Mouse (Mus musculus): Measurements from ENCODE around the gene C1qtnf6. TPM values are rescaled to one million over a fixed set of nuclear protein-coding genes. Genes with fewer than 3 reads are reported as not detected.
A peak's percentile ranks its signal among the peaks of the same experiment; 100 is the strongest.

C1qtnf6 gene
- total RNA-seq, 2 experiments from 2014 or later = 7.8 to 7.9 TPM

DNA sequence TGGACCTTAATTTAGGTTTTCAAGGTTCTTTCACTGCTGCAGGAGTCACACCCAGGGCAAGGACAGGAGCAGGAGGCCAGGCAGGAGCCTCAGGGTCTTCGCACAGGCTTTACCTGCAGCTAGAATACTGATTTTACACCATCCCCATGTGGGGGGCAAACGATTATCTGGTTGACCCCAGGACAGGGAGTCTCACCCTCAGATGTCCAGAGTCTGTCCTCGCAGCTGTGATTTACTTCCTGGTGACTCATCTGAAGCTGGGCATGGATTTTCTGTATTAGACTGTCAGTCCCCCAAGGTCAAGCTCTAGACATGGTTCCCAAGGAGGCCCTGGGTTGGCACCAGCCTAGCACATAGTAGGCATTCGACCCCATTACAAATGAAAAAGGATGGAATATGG, 14.8 kb upstream of the C1qtnf6 start:
- no peak for DNase-seq

DNA sequence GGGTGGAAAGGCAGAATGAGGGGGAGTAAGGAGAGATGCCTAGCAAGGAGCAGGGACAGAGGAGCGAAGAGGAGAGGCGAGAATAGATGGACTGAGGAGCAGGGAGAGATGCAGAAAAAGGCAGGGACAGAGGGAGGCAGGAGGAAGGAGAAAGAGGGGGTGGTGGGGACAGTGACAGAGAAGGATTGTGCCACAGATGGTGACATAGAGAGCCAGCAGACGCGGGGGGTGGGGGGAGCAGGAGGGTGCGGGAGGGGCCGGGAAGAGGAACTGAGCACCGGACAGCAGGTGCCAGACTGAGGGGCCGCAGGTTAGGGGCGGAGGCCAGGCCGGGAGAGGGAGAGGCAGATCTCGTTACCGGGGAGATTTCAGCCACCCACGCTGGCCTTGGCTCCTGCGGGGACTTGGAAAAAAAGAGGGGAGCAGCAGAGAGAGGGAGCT, 13.4 kb upstream of the C1qtnf6 start, which contains the start of gene Sstr3:
Sstr3 (minus strand) TSS at position 125 of the 441 bp plus-strand sequence.
- DNase-seq = no peak

DNA sequence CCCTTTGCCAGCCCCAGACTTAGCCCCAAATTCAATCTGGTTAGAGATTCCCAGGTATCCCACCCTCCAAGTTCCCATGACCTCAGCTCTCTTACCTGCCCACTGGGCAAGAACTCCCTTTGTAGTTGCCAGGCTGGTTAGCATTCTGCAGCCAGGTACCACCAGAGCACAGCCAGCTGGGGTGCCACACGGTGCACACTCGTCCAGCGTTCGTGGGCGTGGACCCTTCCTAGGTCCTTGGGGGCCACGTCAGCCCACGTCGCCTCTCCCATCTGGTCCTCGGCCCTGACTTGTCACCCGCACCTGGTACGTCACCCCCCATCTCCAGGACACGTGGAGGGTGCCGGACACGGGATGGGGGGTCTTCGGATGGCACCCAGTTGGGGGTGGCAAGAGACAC, 12.8 kb upstream of the C1qtnf6 start:
- DNase-seq = no peak

DNA sequence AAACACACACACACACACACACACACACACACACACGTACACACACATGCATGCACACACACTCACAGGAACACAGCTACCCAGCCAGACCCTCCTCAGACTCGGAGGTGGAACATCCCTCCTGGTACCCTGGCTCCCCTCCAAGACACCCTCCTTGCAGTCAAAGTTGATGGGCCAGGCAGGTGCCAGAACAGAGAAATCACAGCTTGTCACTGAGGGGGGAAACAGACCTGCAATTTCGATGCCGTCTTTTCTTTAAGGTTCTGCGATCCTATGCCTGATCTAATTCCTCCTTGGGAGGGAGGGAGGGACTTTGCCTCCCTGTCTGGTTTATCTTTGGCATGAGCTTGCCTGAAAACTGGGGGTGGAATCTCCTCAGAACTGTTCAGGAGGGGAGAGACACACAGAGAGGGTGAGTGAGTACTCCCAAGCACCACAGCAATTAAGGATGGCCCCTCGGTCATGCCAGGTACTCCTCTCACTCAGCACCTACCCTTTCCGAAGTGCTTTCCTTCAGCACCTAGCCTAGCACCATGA, 11.6 kb upstream of the C1qtnf6 start:
- no peak for DNase-seq

DNA sequence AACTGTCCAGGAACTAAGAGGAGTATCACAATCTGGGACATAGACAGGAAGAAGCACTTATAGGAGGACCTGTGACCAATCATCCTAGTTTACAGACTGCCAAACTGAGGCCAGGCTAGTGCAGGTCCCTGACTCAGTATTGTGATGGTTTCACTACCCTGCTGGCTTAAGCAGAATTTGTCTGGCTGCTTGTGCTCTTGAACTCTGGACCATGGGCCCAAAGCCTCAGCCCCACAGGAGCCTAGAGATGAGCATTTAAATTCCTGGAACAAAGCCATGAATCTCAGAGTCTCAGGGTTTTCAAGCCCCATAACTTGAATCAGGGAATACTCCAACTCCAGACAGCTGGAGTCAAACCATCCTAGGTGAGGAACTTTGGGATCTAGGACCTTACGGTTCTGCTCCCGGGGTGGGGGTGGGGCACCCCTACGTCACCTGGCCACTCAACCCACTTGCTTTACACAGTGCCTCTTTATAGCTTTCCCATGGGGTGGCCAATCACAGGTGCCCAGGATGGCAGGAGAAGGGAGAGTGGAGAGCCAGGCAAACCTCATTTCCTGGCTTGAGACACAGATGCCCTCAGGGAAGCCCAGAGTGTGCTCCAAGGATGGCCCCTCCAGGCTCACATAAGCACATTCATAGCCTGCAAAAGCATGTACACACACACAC, 11.0 kb upstream of the C1qtnf6 start:
- DNase-seq = no peak

DNA sequence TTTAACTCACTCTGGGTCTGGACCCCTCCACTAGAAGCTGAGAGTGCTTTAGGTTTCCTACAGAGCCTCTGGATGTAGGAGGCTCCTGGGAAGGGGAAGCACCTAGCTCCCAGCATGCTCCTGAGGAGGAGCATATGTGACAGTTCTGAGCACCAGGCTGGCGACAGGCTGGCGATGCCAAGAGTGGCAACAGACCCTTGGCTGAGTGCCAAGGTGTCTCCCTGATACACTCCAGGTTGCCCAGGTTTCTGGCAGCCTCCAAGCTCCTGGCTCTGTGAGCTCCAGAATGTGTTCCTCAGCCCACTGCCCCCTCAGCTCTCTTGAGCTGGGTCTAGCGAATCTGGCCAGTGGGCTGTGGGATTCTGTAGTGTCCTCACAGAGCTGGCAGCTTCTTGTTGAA, 10.4 kb upstream of the C1qtnf6 start:
- DNase-seq = peak; percentile 31 to 48

DNA sequence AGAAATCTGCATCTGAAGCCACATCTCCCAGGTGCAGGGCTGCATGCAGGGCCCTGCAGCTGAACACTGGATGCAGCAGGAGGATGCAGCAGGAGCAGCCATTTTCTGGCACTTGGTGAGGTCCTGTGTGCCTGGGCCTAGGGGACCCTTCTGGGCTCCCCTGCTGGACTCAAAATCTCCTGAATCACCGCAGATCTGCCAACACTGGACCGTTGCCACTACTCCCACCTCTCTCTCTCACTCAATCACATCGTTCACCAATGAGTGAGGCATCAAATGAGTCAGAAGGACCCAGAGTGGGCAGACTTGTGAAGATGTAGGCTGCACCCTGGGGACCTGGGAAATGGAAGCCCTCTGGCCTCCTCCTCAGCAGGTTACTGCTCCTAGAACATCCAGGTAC, 9.8 kb upstream of the C1qtnf6 start:
- no peak for DNase-seq

DNA sequence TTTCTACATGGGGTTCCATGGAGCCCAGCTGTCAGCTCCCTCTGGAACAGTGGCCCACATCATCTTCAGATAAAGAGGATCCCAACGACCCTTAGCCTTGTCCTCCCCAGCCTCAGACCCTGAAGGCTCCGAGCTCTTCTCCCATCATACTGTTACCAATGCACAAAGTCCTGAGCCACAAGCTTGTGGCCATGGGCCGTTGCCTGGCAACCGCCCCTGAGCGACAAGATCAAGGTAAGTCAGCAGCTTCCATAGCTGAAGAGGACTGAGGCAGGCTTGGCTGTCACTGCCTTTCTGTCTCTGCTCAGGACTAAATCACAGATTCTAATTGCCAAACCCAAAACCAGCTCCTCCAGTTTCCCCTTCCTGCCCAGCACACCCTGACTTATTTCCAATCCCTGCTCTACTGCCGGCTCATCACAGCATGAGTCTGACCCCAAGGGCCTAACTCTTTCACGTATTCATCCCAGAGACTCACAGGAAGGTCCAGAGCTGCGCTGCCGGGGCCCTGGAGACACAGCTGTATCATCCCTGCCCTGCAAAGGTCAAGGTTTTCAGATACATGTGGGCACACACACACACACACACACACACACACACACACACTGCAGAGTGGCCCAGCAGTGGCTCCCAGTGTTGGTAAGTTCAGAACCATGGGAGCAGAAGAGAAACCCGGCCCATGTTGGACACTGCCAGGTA, 4.7 kb upstream of the C1qtnf6 start:
- no peak for DNase-seq

DNA sequence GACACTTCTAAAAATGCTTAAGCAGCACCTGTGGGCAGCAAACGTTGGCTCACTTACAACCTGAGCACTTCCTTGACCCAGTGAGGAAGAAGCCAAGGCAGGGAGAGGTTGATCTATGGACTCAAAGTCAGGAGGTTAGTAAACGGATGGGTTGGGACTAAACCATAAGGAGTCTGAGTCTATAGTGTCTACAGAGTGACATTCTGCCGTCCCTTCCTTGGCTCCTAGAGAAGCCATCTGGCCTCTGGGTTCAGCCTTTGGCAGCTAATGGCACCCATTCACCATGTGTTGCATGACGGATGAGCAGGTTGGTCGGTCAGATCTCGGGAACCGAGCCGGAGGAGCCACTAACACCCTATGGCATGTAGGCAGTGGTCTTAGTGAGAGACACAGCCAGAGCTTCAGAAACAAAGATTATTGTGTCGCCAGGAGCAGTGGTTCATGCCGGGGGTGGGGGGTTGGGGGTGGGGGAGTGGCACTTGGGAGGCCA, 2.2 kb upstream of the C1qtnf6 start:
- DNase-seq = no peak

DNA sequence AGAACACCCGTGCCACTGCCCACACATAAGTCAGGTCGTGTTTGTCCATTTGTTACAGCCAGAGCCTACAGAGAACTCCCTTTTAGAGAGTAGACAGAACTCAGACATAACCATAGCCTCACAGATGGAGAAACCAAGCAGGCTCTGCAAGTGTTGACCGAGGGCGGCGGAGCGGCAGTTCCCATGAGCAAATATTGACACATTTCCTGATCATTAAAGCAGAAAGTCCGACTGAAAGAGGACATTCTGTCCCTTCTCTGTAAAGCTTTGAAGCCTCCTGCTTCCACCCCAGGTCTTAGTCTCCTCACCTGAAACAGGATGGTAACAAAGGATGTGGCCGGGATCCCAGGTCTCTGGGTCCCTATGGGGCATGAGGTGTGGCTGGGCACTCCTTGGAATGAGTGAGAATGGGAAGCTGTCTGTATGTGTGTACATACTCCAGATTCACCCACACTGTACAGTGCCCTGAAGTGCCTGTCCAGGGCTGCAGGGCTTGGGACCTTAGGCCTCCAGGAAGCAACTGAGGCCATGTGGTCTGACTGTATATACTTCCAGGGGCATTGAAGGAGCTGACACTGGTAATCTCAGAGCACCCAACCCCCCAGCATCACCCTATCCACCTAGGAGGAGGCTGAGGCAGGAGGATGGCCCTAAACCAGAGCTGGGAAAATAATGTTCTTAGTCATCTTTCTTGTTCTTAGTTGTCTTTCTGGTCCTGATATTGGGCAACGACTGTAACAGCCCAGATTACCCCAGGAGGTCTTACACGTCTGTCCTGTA, 1.5 kb upstream of the C1qtnf6 start:
- DNase-seq = no peak

DNA sequence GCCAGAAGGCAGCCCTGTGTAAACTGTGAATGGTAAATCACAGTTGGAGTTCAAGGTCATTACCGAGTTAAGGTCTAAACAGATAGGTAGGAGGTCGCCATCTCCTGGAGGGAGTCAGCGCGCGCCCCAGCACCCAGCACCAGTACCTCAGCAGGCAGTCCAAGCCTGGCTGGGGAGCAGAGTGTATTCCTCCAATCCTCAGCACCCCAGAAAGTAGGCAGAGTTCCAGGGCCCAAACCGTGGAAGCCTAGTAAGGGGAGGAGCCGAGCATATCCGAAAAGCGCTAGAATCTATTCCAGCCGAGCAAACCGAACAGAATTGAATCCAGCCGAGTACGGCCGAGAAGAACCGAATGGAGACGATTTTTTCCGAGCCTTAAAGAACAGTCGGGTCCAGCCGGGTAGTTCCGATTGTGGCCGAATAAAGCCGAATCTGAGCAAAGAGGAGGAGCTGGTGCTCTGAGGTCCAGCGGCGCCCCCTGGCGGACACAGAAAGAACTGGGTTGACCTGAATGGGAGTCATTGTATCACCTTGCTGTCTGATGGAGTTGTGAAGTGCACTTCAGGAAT, 769 bp upstream of the C1qtnf6 start:
- DNase-seq = peak; percentile 98 to 100

DNA sequence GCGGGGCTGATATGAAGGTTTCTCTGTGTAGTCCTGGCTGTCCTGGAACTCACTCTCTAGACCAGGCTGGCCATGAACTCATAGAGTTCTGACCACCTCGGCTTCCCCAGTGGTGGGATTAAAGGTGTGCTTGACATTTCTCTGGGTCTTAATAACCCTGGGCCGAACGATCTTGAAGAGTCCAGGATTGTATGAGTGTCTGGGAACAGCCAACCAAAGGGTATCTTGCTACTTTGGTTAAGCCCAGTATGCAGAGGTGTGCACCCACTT, 170 bp upstream of the C1qtnf6 start:
- no peak for DNase-seq

DNA sequence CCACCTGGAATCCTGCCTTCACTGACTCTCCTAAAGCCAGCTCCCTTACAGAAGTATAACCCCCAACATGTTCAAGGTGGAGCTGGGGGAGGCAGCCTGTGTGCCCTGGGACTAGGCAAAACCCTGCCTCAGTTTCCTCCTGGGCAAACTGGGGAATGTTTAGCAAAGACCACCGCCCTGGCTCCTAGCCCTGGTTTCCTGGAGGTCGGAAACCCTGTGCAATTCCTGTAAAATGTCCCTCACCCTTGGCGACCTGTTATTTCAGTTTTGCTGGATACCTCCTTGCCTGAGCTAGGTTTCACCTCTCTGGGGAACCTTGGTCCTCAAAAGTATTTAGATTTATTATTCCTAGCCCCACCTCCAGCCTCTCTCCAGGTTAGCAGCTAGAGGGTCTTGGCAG, 1.1 kb downstream of the C1qtnf6 start:
- peak in 1 of 2 experiments; percentile 44 for DNase-seq

DNA sequence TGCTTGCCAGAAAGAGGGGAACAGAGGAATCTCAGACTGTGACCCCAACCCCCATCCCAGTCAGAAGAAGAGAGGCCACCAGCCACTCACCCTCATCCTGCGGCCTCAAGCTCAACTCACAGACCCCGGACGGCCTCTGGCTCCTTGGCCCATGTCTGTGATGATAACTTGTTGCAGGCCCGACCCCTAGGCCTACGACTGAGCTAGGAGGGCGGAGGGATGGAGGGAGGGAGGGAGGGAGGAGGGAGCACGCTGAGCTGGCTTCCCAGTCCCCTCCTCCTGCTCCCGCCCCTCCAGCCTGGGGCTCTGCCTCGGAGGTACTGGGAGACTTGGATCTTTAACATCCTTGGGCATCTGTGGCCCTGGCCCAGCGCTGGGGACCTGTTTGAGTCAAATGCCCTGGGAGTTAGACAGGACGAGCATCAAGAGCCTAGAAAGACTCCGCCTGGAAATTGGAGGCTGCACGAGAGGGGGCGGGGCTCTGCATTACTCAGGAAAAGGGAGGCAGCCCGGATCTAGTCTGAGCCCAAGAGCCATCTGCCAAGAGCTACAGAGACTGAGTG, 1.7 kb downstream of the C1qtnf6 start:
- DNase-seq = peak; percentile 87 to 88

DNA sequence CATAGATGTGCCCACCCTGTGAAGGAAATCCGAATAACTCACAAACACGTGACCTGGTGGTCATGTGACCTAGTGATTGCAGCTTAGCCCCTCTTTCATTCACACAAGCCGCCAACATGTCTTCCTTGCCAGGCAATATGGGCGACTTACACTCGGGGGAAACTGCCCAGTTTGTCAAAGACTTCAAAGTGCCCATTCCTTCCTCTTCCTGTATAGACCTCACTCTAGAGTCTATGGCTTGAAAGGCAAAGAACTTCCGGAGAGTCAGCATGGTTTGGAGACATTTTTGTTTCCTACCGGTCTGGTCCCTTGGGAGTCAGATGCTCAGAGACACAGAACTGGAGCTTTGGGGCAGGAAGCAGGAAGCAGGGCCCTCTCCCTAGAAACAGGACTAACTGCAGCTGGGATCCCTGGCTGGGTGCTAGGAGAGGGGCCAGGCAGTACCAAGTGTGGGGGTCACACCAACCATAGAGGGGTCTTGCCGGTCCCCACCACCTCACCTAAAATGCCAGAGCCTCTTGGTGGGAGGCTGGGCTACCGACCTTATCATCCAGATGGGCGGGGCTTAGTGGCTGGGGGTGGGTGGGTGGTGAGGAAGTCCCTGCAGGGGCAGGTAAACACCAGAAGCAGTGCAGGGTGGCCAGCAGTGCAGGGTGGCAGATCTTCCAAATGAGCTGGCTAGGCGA, 2.3 kb downstream of the C1qtnf6 start:
- DNase-seq = peak; percentile 71 to 85

DNA sequence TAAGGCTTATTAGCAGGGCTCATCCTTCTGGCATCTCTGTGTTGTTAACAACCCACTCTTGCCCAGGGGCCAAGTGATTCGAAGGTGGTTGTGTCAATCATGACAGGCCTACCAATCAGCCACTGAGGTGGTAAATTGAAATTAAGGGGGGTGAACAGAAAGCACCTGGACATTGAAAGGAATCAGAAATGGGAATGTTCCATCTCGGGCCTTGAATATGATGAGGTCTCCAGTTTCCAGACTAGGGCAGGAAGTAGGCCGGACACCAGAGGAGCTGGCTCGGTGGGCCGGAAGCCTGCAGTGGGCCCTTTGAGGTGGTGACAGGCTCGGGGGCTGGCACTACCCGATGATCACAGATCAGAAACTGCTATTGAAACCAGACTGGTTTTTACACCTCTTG, 3.2 kb downstream of the C1qtnf6 start:
- DNase-seq = peak; percentile 74 to 76

DNA sequence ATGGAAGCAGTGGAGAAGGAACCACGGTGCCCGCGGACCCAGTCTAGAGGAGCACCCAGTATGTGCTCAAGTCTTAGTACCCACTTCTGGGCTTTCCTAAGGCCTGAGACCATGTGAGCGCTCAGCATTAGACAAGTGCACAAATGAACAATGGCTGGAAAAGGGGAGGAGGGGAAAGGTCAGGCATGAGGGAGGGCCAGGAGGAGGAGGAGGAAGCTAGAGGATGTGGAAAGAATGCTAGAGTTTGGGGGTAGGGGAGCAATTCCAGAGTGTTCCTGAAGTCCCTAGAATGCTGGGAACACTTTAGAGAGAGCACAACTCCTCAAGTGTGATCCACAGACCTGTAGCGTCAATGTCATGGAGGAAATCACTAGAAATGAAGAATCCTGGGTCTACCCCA, 7.1 kb downstream of the C1qtnf6 start:
- no peak for DNase-seq

DNA sequence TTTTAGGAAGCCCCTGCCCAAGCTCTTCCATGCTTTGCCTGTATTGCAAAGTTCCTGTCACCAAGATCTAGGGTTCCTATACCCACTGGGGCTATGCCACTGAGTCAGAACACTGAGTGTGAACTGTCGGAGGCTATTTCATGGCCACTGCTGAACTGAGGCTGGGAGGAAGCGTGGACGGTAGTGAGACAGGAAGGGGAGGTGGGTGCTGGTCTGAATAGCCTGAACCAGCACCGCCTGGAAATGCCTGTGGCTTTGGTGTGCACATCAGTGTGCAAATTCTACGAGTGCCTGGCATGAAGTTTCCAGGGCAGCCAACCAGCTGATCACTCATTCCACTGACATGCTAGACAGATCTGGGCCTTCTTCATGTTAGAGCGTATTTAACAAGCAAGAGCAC, 9.3 kb downstream of the C1qtnf6 start:
- no peak for DNase-seq

DNA sequence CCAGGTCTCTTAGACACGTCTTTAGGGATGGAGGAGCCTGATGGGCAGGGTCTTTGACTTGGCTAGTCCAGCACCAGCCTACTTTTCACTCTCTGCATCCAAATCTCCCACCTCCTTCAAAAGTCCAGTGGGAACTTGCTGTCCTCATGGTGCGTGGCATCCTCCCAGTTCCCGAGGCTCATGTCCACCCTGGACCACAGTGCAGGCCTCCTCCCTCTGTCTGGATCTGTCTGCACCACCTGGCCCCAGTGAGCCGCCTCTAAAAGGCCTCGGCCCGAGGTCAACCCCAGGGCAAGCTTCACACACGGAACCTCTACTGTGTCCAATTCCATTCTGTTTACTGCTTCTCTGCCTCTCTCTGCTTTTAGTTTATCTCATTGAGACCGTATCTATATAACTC, 9.9 kb downstream of the C1qtnf6 start:
- peak in 1 of 2 experiments; percentile 30 for DNase-seq

DNA sequence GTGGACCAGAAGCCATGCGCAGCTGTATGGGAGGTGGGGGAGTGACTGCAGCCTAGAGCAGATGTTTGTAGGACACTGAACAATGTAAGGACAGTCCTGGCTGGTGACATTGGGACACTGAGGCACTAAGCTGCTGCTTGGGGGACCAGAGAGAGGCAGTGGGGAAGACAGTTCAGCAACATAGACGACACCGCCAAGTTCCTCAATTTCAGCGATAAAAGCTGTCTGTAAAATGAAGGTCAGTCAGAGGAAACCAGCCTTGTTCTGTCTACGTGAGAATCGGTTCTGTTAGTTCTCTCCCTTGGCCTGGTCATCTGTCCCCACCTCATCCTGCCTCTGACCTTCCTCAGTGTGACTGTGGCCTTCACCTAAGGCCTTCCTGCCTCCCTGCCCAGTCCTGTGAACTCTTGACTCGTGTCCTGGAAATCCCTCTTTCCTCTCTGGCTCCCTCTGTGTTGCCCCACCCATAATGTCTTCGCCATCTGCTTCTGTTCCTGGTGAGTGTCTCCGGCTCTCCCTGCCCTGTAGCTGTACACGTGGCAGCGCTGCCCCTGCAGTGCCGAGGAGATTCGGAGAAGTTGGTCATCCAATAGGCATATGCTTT, 11.0 kb downstream of the C1qtnf6 start:
- DNase-seq = peak; percentile 78 to 93

DNA sequence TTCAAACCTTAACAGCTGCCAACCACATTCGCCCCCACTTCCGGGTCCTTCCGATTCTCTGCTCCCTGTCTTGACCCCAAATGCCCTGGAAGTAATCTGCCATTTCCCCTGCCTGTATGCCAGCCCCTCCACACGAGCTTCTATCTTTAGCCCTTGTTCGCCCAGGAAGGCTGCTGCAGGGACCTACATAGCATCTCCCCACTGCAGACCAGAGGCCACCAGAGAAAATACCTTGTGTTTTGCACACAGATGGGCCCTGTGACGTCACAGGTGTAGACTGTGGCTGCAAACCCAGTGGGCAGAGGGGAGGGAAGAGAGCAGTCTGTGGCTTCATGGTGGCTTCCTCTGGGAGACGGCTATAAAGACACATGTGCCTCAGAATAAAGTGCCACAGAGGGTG, 13.0 kb downstream of the C1qtnf6 start:
- DNase-seq = no peak
